Mouse (Mus musculus) midbrain, embryonic 11.5 days (tissue): ENCODE measurements around the gene Abtb2. TPM values are rescaled to one million over a fixed set of nuclear protein-coding genes. Genes with fewer than 3 reads are reported as not detected.

Source experiments
- ATAC-seq: fragments of 200-750 bp; cut with Nextera tagmentation; 2 replicates; pipeline ENCODE4 v1.8.0; 2017; ENCODE audit warnings: moderate TSS enrichment, moderate library complexity; ENCODE audit not compliant: low FRiP score
- DNase-seq: peaks from one replicate; pipeline ENCODE4 v3.0.0; 2015; ENCODE audit warnings: low spot score; ENCODE audit errors: missing footprints
- H3K27ac ChIP-seq: fragments of 300-500 bp; sonication (generic); 2 replicates; pipeline ENCODE4 v1.5.1; 2014; ENCODE audit warnings: low read depth, low read length
- H3K27me3 ChIP-seq: fragments of 300-500 bp; sonication (generic); 2 replicates; pipeline ENCODE4 v1.6.1; 2014; ENCODE audit warnings: mild to moderate bottlenecking, low read length, moderate library complexity, mixed read lengths; ENCODE audit not compliant: control insufficient read depth, insufficient read depth
- H3K36me3 ChIP-seq: fragments of 300-500 bp; sonication (generic); 2 replicates; pipeline ENCODE4 v1.6.1; 2014; ENCODE audit warnings: mild to moderate bottlenecking, low read length, moderate library complexity, mixed read lengths; ENCODE audit not compliant: control insufficient read depth, insufficient read depth
- H3K4me1 ChIP-seq: fragments of 300-500 bp; sonication (generic); 2 replicates; pipeline ENCODE4 v1.6.1; 2014; ENCODE audit warnings: low read length; ENCODE audit not compliant: control insufficient read depth, insufficient read depth
- H3K4me2 ChIP-seq: fragments of 300-500 bp; sonication (generic); 2 replicates; pipeline ENCODE4 v1.6.1; 2014; ENCODE audit warnings: mild to moderate bottlenecking, moderate library complexity
- H3K4me3 ChIP-seq: fragments of 300-500 bp; sonication (generic); 2 replicates; pipeline ENCODE4 v1.5.1; 2014; ENCODE audit warnings: low read depth, low read length
- H3K9ac ChIP-seq: fragments of 300-500 bp; sonication (generic); 2 replicates; pipeline ENCODE4 v1.6.1; 2014; ENCODE audit warnings: low read length
- H3K9me3 ChIP-seq: fragments of 300-500 bp; sonication (generic); 2 replicates; pipeline ENCODE4 v1.6.1; 2016; ENCODE audit warnings: low read length; ENCODE audit not compliant: control insufficient read depth
- WGBS: fragments of 180-500 bp; shearing (Covaris S2); extraction: QIAGEN DNeasy Blood & Tissue Kit; methylation state at CpG from one replicate; pipeline ENCODE4 v1.1.7; 2014; 5-methylcytosine and 5-hydroxymethylcytosine counted together
- polyA plus RNA-seq: library from polyadenylated mRNA; unstranded; fragments of >200 nt; fragmentation: Nextera tagmentation; extraction: Ambion mirVana; gene quantifications from 2 replicates; pipeline ENCODE4 v1.2.1, GENCODE M21; 2014

Abtb2 gene
- polyA plus RNA-seq, 1 experiment from 2014 or later, result 12.1 TPM

- H3K4me3 ChIP-seq, result no peak overlapping the region
- ATAC-seq (no peak), DNase-seq (no peak)
- no peak overlapping the region for H3K9ac ChIP-seq
- no peaks in the 10 kb centered on the region for H3K27me3 ChIP-seq
- H3K27ac ChIP-seq, result no peak overlapping the region
- 96% methylated on average over 1 of the region's 1 CpGs for WGBS
- no peaks in the 10 kb centered on the region for H3K9me3 ChIP-seq
- no peaks in the 10 kb centered on the region for H3K36me3 ChIP-seq
- H3K4me1 ChIP-seq, result peaks cover 7% of the 10 kb centered on the region
- H3K4me2 ChIP-seq, result no peak overlapping the region
These were observed 126.7 kb downstream of the Abtb2 start for GRCm38 (mm10) chr2:103692810-103693209.

- H3K4me3 ChIP-seq, result no peak overlapping the region
- no peaks in the 10 kb centered on the region for H3K27me3 ChIP-seq
- DNase-seq (no peak), ATAC-seq (no peak)
- no peaks in the 10 kb centered on the region for H3K36me3 ChIP-seq
- H3K4me2 ChIP-seq, result no peak overlapping the region
- H3K9me3 ChIP-seq, result no peaks in the 10 kb centered on the region
- no peak overlapping the region for H3K9ac ChIP-seq
- peaks cover 5% of the 10 kb centered on the region for H3K4me1 ChIP-seq
- no peak overlapping the region for H3K27ac ChIP-seq
- WGBS, result 83% methylated on average over 4 of the region's 4 CpGs
These were observed 128.9 kb downstream of the Abtb2 start for GRCm38 (mm10) chr2:103694777-103695563.

GRCm38 (mm10) chr2:103696177-103696576 lies 130.1 kb downstream of the Abtb2 start:
- no peaks in the 10 kb centered on the region for H3K36me3 ChIP-seq
- H3K4me1 ChIP-seq, result no peaks in the 10 kb centered on the region; the same call in 1 of the 2 replicates
- H3K9ac ChIP-seq, result no peak overlapping the region
- no peaks in the 10 kb centered on the region for H3K9me3 ChIP-seq
- no peak overlapping the region for H3K27ac ChIP-seq
- no peak overlapping the region for H3K4me3 ChIP-seq
- no peaks in the 10 kb centered on the region for H3K27me3 ChIP-seq
- WGBS, result 81% methylated on average over 3 of the region's 3 CpGs
- DNase-seq, result no peak
- no peak overlapping the region for H3K4me2 ChIP-seq
- ATAC-seq, result no peak

- no peak for DNase-seq
These were observed 134.4 kb downstream of the Abtb2 start for GRCm38 (mm10) chr2:103700514-103700913.

GRCm38 (mm10) chr2:103703336-103703735 lies 137.2 kb downstream of the Abtb2 start:
- Histone ChIP-seq H3K4me3 (no peak overlapping the region), H3K27me3 (no peaks in the 10 kb centered on the region), H3K27ac (no peak overlapping the region), H3K36me3 (peaks cover 3% of the 10 kb centered on the region), H3K9ac (no peak overlapping the region), H3K4me1 (no peaks in the 10 kb centered on the region; the same call in 1 of the 2 replicates), H3K4me2 (no peak overlapping the region), H3K9me3 (no peaks in the 10 kb centered on the region)
- 77% methylated on average over 10 of the region's 10 CpGs for WGBS
- DNase-seq, result no peak
- no peak for ATAC-seq

More at GRCm38 (mm10) chr2:103700514-103700913, 134.4 kb downstream of the Abtb2 start:
- no peak overlapping the region for H3K4me3 ChIP-seq
- H3K9me3 ChIP-seq, result no peaks in the 10 kb centered on the region
- no peaks in the 10 kb centered on the region for H3K27me3 ChIP-seq
- no peak overlapping the region for H3K9ac ChIP-seq
- no peaks in the 10 kb centered on the region; the same call in 1 of the 2 replicates for H3K36me3 ChIP-seq
- H3K4me2 ChIP-seq, result no peak overlapping the region
- H3K27ac ChIP-seq, result no peak overlapping the region
- peak; percentile 67 for ATAC-seq
- WGBS, result 84% methylated on average over 12 of the region's 12 CpGs
- no peaks in the 10 kb centered on the region for H3K4me1 ChIP-seq

DNA sequence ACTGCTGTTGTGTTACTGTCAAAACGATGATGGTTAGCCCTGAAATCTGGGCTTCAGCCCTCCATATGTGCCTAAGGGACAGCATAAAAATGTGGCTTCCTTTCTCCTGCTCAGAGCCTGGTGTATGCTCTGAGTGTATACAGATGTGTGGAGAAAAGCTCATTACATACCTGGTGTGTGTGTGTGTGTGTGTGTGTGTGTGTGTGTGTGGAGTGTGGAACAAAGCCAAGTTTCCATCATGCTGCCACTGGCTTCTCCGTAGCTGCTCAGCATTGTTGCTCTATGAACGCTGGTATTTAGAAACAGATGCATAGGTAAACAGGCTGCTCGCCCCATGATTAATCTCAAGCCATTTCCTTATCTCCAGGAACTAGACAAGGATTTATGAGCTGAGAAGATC lies 137.8 kb downstream of the Abtb2 start:
- H3K4me3 ChIP-seq, result no peak overlapping the region
- H3K9me3 ChIP-seq, result no peaks in the 10 kb centered on the region
- H3K27ac ChIP-seq, result no peak overlapping the region
- H3K4me1 ChIP-seq, result no peaks in the 10 kb centered on the region; the same call in 1 of the 2 replicates
- H3K36me3 ChIP-seq, result peaks cover 4% of the 10 kb centered on the region
- 85% methylated on average over 4 of the region's 4 CpGs for WGBS
- no peak overlapping the region for H3K9ac ChIP-seq
- no peaks in the 10 kb centered on the region for H3K27me3 ChIP-seq
- DNase-seq, result no peak
- H3K4me2 ChIP-seq, result no peak overlapping the region
- ATAC-seq, result no peak

GRCm38 (mm10) chr2:103705826-103706225 lies 139.7 kb downstream of the Abtb2 start:
- no peak overlapping the region for H3K27ac ChIP-seq
- DNase-seq, result no peak
- H3K9me3 ChIP-seq, result no peaks in the 10 kb centered on the region
- no peaks in the 10 kb centered on the region; the same call in 1 of the 2 replicates for H3K4me1 ChIP-seq
- H3K36me3 ChIP-seq, result peaks cover 5% of the 10 kb centered on the region
- H3K4me2 ChIP-seq, result no peak overlapping the region
- H3K27me3 ChIP-seq, result no peaks in the 10 kb centered on the region
- H3K9ac ChIP-seq, result no peak overlapping the region
- no peak overlapping the region for H3K4me3 ChIP-seq
- 84% methylated on average over 4 of the region's 4 CpGs for WGBS
- no peak for ATAC-seq

- H3K36me3 ChIP-seq, result peaks cover 8% of the 10 kb centered on the region
- ATAC-seq (no peak), DNase-seq (no peak)
- no peaks in the 10 kb centered on the region for H3K9me3 ChIP-seq
- H3K4me1 ChIP-seq, result no peaks in the 10 kb centered on the region; the same call in 1 of the 2 replicates
- no peak overlapping the region for H3K4me3 ChIP-seq
- H3K4me2 ChIP-seq, result no peak overlapping the region
- H3K9ac ChIP-seq, result no peak overlapping the region
- H3K27ac ChIP-seq, result no peak overlapping the region
- 61% methylated on average over 11 of the region's 11 CpGs for WGBS
- no peaks in the 10 kb centered on the region for H3K27me3 ChIP-seq
These were observed 140.1 kb downstream of the Abtb2 start for GRCm38 (mm10) chr2:103706226-103706625.

GRCm38 (mm10) chr2:103707056-103707776 lies 141.1 kb downstream of the Abtb2 start:
- H3K9me3 ChIP-seq, result no peaks in the 10 kb centered on the region
- DNase-seq (no peak), ATAC-seq (no peak)
- no peaks in the 10 kb centered on the region for H3K27me3 ChIP-seq
- H3K4me1 ChIP-seq, result no peaks in the 10 kb centered on the region; the same call in 1 of the 2 replicates
- H3K4me2 ChIP-seq, result no peak overlapping the region
- peaks cover 8% of the 10 kb centered on the region for H3K36me3 ChIP-seq
- H3K9ac ChIP-seq, result no peak overlapping the region
- no peak overlapping the region for H3K27ac ChIP-seq
- 89% methylated on average over 6 of the region's 6 CpGs for WGBS
- no peak overlapping the region for H3K4me3 ChIP-seq
